In genomic region chrX:41607181-41607580, GRCm38 (mm10) we compare ENCODE assay signal across 26 mouse cellular contexts.
"Had no signal": no experiment of that assay in that cellular context is flagged by ENCODE, and none has a peak within 500 bp of the region (broad histone marks: within the 10 kb centered on the region; RNA-seq: fewer than 3 reads in every experiment).

No protein-coding gene starts in this region.

- H3K9ac ChIP-seq: heart, embryonic 13.5 days; heart, embryonic 15.5 days; hindbrain, embryonic 14.5 days; kidney, embryonic 15.5 days; limb, embryonic 13.5 days; limb, embryonic 15.5 days; liver, embryonic 12.5 days; liver, embryonic 14.5 days had no signal

- H3K4me2 ChIP-seq: heart, embryonic 11.5 days; heart, embryonic 13.5 days; heart, embryonic 15.5 days; hindbrain, embryonic 14.5 days; kidney, embryonic 15.5 days; limb, embryonic 13.5 days; limb, embryonic 15.5 days; liver, embryonic 12.5 days had no signal

- H3K4me3 ChIP-seq: heart, adult 2 months; heart, embryonic 13.5 days; heart, embryonic 15.5 days; kidney, embryonic 15.5 days; limb, embryonic 13.5 days; limb, embryonic 15.5 days; liver, embryonic 12.5 days had no signal

- DNase-seq: gastrocnemius, postnatal 14 days; gastrocnemius, postnatal 36 days; heart, adult 11 months; heart, adult 2 months; heart, postnatal 14 days; heart, postnatal 36 days; kidney, adult 11 months; kidney, adult 2 months; kidney, adult 9 months; kidney, postnatal 14 days; kidney, postnatal 36 days; layer of hippocampus, adult 9-11 months; layer of hippocampus, postnatal 36 days; lung, adult 18-20 months had no signal

- H3K27me3 ChIP-seq: heart, embryonic 13.5 days; heart, embryonic 15.5 days; kidney, embryonic 15.5 days; limb, embryonic 13.5 days; limb, embryonic 15.5 days; liver, embryonic 12.5 days had no signal

- H3K9me3 ChIP-seq: heart, embryonic 13.5 days; heart, embryonic 15.5 days; kidney, embryonic 15.5 days; limb, embryonic 13.5 days; limb, embryonic 15.5 days; liver, embryonic 12.5 days had no signal

- ATAC-seq: hindbrain, embryonic 16.5 days; intestine, embryonic 16.5 days; liver, embryonic 12.5 days had no signal

- H3K4me1 ChIP-seq: heart, embryonic 13.5 days; heart, embryonic 15.5 days; kidney, embryonic 15.5 days; limb, embryonic 13.5 days; limb, embryonic 15.5 days; liver, embryonic 12.5 days had no signal

- H3K36me3 ChIP-seq: heart, embryonic 13.5 days; heart, embryonic 15.5 days; kidney, embryonic 15.5 days; limb, embryonic 13.5 days; limb, embryonic 15.5 days; liver, embryonic 12.5 days had no signal

- H3K27ac ChIP-seq: heart, adult 2 months; heart, embryonic 13.5 days; heart, embryonic 15.5 days; hindbrain, embryonic 14.5 days; kidney, embryonic 15.5 days; kidney, postnatal 0 days; limb, embryonic 13.5 days; limb, embryonic 15.5 days; liver, embryonic 12.5 days; liver, embryonic 14.5 days had no signal
